Mouse (Mus musculus): ENCODE data around the gene Traf4. TPM values are rescaled to one million over a fixed set of nuclear protein-coding genes. Genes with fewer than 3 reads are reported as not detected.

Gene Traf4
- polyA plus RNA-seq, 1 experiment from 2014 or later: 45.4 TPM

DNA sequence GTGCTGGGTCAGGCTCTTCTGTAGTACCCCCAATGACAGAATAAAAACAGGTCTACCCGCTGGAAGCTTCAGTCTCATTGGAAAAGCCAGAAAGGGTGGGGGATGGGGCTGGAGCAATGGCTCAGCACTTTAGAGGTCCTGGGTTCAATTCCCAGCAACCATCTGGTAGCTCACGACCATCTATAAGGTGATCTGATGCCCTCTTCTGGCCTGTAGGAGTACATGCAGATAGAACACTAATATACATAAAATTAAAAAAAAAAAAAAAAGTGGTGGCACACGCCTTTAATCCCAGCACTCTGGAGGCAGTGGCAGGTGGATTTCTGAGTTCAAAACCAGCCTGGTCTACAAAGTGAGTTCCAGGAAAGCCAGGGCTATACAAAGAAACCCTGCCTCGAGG, 5.9 kb upstream of the Traf4 start:
- no peaks in the 10 kb centered on the region for H3K27me3 ChIP-seq (replicated peaks)
- WGBS (ENCODE audit: insufficient replicate concordance): 67% methylated on average over 4 of the region's 4 CpGs
- ATAC-seq: no peak
- H3K4me3 ChIP-seq: no peak overlapping the region
- H3K4me2 ChIP-seq: no peak overlapping the region
- no peak overlapping the region for H3K27ac ChIP-seq
- H3K36me3 ChIP-seq: peaks cover 34% of the 10 kb centered on the region
- H3K4me1 ChIP-seq: peaks cover 90% of the 10 kb centered on the region
- no peak overlapping the region for H3K9ac ChIP-seq
- no peaks in the 10 kb centered on the region for H3K9me3 ChIP-seq (replicated peaks)

DNA sequence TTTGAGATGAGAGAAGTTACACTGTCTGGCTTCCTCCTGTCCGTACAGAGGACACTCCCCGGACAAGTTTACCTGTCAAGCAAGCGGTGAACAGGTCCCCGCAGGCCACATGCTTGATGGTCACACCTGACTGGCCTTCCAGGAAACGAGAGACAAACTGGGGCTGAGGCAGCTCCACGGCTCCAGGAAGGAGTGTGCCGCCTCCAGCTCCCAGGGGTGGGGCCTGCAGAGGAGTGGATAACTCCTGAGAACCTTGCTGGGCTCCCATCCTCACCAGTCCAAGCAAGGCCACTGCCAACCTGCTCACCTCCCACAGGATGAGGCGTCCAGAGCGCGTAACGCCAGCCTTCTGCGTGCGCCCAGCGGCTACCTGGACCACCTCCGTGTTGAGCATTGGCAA, 4.9 kb upstream of the Traf4 start:
- H3K4me1 ChIP-seq: peaks cover 91% of the 10 kb centered on the region
- H3K9ac ChIP-seq: no peak overlapping the region
- peak overlapping the region; percentile 93 for H3K27ac ChIP-seq
- no peak overlapping the region for H3K4me3 ChIP-seq
- peak overlapping the region; percentile 79 for H3K4me2 ChIP-seq
- H3K9me3 ChIP-seq (replicated peaks): no peaks in the 10 kb centered on the region
- H3K36me3 ChIP-seq: peaks cover 34% of the 10 kb centered on the region
- ATAC-seq: no peak
- WGBS (ENCODE audit: insufficient replicate concordance): 88% methylated on average over 15 of the region's 15 CpGs
- no peaks in the 10 kb centered on the region for H3K27me3 ChIP-seq (replicated peaks)

DNA sequence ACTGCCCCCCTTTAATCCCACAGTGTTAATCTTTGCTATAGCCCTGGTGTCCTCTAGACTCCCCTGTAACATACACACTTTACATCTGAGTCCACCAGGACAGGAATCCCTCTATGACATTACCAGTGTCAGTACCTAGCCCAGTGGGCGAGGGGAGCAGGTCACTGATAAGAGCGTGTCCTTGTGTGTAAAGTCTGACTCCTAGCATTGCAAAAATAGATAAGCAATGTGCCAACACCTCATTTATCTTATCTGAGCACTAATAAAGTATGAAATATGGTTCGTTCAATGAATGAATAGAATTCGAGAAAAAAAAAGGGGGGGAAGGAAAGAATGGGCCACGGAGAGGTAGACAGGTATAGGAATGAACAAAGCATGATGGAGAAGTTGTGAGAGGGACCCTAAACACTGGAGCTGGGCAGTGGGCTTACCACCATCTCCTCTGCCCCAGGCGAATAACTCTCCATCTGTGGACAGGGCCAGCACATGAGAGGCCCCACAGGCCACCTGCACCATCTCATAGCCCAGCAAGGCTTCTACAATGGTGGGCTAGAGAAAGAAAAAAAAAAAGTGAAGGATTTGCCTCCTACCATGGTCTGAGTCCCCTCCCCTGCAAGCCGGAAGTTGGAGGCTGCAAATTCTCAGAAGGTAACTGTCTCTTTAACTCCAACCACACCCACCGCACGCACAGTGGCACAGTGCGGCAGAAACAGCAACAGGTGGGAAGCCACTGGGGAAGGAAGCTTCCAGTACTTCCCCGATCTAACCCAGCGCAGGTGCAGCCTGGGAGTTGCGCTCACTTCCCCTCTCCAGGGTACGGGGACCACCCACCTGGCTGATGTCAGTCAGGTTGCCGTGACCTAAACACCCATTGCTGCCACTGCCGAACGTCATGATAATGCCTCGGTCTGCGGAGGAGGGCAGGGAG, 3.4 kb upstream of the Traf4 start:
- H3K9me3 ChIP-seq (replicated peaks): no peaks in the 10 kb centered on the region
- WGBS (ENCODE audit: insufficient replicate concordance): 21% methylated on average over 19 of the region's 19 CpGs
- H3K4me1 ChIP-seq: peaks cover 84% of the 10 kb centered on the region
- H3K27me3 ChIP-seq (replicated peaks): no peaks in the 10 kb centered on the region
- H3K4me3 ChIP-seq: peak overlapping the region; percentile 49
- H3K27ac ChIP-seq: peak overlapping the region; percentile 93
- ATAC-seq: peak; percentile 64
- peak overlapping the region; percentile 79 for H3K4me2 ChIP-seq
- peak overlapping the region; percentile 68 for H3K9ac ChIP-seq
- H3K36me3 ChIP-seq: peaks cover 34% of the 10 kb centered on the region

GRCm38 (mm10) chr11:78167257-78167959, 2.0 kb upstream of the Traf4 start:
- WGBS (ENCODE audit: insufficient replicate concordance): 81% methylated on average over 14 of the region's 14 CpGs
- peaks cover 88% of the 10 kb centered on the region for H3K4me1 ChIP-seq
- H3K4me3 ChIP-seq: no peak overlapping the region
- H3K9ac ChIP-seq: peak overlapping the region; percentile 68
- H3K27ac ChIP-seq: peak overlapping the region; percentile 93
- no peaks in the 10 kb centered on the region for H3K9me3 ChIP-seq (replicated peaks)
- H3K36me3 ChIP-seq: peaks cover 38% of the 10 kb centered on the region
- no peaks in the 10 kb centered on the region for H3K27me3 ChIP-seq (replicated peaks)
- no peak for ATAC-seq
- peak overlapping the region; percentile 79 for H3K4me2 ChIP-seq

DNA sequence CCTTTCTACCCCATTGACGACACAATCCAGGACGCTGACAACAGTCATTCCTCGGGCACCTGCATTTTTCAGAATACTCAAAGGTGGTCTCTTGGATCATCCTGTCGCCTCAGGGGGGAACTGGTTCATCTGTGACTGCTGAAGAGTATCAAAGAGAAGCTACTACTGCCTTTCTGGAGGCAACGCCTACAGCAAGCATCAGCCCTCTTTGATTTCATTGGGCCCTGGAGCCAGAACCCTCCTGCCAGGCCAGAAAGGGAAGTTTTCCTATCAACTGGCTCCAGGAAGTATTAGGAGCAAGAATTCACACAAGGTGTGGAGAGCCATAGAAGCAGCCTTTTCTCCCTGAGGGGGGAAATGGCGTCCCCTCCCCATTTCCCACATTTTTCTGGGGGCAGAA, 1.3 kb upstream of the Traf4 start:
- no peaks in the 10 kb centered on the region for H3K27me3 ChIP-seq (replicated peaks)
- no peak for ATAC-seq
- H3K9me3 ChIP-seq (replicated peaks): no peaks in the 10 kb centered on the region
- H3K27ac ChIP-seq: peak overlapping the region; percentile 93
- H3K9ac ChIP-seq: peak overlapping the region; percentile 29
- peak overlapping the region; percentile 100; the same call in 1 of the 2 replicates for H3K4me2 ChIP-seq
- 61% methylated on average over 6 of the region's 6 CpGs for WGBS (ENCODE audit: insufficient replicate concordance)
- H3K4me3 ChIP-seq: no peak overlapping the region
- H3K36me3 ChIP-seq: peaks cover 38% of the 10 kb centered on the region
- peaks cover 88% of the 10 kb centered on the region for H3K4me1 ChIP-seq

GRCm38 (mm10) chr11:78166161-78166560, 772 bp upstream of the Traf4 start:
- H3K27ac ChIP-seq: peak overlapping the region; percentile 93
- H3K4me1 ChIP-seq: peaks cover 90% of the 10 kb centered on the region
- H3K4me2 ChIP-seq: peak overlapping the region; percentile 100
- H3K36me3 ChIP-seq: peaks cover 40% of the 10 kb centered on the region
- whole genome bisulfite sequencing (ENCODE audit: insufficient replicate concordance): 35% methylated on average over 4 of the region's 4 CpGs
- H3K9me3 ChIP-seq (replicated peaks): no peaks in the 10 kb centered on the region
- ATAC-seq: no peak
- H3K4me3 ChIP-seq: peak overlapping the region; percentile 97
- peak overlapping the region; percentile 99 for H3K9ac ChIP-seq
- no peaks in the 10 kb centered on the region for H3K27me3 ChIP-seq (replicated peaks)

- peak overlapping the region; percentile 97 for H3K4me3 ChIP-seq
- peak; percentile 19 for ATAC-seq
- peak overlapping the region; percentile 93 for H3K27ac ChIP-seq
- H3K36me3 ChIP-seq: peaks cover 40% of the 10 kb centered on the region
- peaks cover 90% of the 10 kb centered on the region for H3K4me1 ChIP-seq
- no peaks in the 10 kb centered on the region for H3K9me3 ChIP-seq (replicated peaks)
- no peaks in the 10 kb centered on the region for H3K27me3 ChIP-seq (replicated peaks)
- peak overlapping the region; percentile 99 for H3K9ac ChIP-seq
- WGBS (ENCODE audit: insufficient replicate concordance): 3% methylated on average over 16 of the region's 16 CpGs
- peak overlapping the region; percentile 100 for H3K4me2 ChIP-seq
These were observed 346 bp upstream of the Traf4 start for GRCm38 (mm10) chr11:78165761-78166109.

DNA sequence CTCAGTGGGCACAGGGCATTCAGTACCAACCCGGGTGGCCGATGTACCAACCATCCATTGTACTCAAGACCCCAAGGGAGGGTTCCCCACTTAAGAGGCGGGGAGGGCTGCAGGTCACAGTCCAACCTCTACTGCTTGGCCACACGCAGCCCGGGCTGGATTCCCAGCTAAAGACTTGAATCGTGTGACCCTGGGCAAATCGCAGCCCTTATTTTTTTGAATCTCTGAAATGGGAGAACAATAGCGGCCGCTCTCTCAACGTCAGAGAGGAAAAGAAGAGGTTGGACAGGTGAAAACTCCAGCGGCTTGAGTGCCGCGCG, 825 bp downstream of the Traf4 start:
- Histone ChIP-seq H3K9me3 (replicated peaks) (no peaks in the 10 kb centered on the region), H3K4me3 (peak overlapping the region; percentile 97), H3K36me3 (peaks cover 47% of the 10 kb centered on the region), H3K27ac (peak overlapping the region; percentile 93), H3K4me1 (peaks cover 90% of the 10 kb centered on the region), H3K4me2 (peak overlapping the region; percentile 100), H3K9ac (peak overlapping the region; percentile 99), H3K27me3 (replicated peaks) (no peaks in the 10 kb centered on the region)
- no peak for ATAC-seq
- WGBS (ENCODE audit: insufficient replicate concordance): under 1% methylated on average over 14 of the region's 14 CpGs

- Histone ChIP-seq H3K9me3 (replicated peaks) (no peaks in the 10 kb centered on the region), H3K4me3 (peak overlapping the region; percentile 97), H3K36me3 (peaks cover 52% of the 10 kb centered on the region), H3K9ac (peak overlapping the region; percentile 99), H3K27me3 (replicated peaks) (no peaks in the 10 kb centered on the region), H3K4me1 (peaks cover 89% of the 10 kb centered on the region), H3K27ac (peak overlapping the region; percentile 93), H3K4me2 (peak overlapping the region; percentile 100)
- WGBS (ENCODE audit: insufficient replicate concordance): 2% methylated on average over 22 of the region's 22 CpGs
- ATAC-seq: no peak
These were observed 1.4 kb downstream of the Traf4 start for GRCm38 (mm10) chr11:78163681-78164603.

- ATAC-seq: no peak
- Histone ChIP-seq H3K9me3 (replicated peaks) (no peaks in the 10 kb centered on the region), H3K4me3 (peak overlapping the region; percentile 97), H3K4me1 (peaks cover 80% of the 10 kb centered on the region), H3K9ac (peak overlapping the region; percentile 99), H3K27ac (peak overlapping the region; percentile 93), H3K27me3 (replicated peaks) (no peaks in the 10 kb centered on the region), H3K36me3 (peaks cover 61% of the 10 kb centered on the region), H3K4me2 (peak overlapping the region; percentile 100)
- 85% methylated on average over 2 of the region's 2 CpGs for WGBS (ENCODE audit: insufficient replicate concordance)
These were observed 2.3 kb downstream of the Traf4 start for GRCm38 (mm10) chr11:78163045-78163444.

DNA sequence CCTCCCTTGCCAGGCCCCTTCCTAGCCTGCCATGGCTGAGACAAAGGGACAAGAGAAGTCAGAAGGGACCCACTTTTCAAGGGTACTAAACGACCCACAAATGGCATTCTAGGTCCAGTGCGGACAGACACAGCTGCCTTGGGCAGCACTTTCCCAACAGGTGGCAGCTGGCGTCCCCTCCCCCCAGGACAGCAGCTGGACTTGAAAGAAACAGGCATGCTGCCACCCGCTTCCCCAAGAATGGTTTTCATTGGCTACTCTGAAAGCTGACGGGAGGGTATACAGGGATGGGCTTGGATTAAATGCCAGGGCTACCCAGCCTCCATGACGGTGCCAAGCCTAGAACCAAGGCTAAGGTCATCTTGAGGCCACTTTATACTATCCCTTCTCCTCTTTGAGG, 2.9 kb downstream of the Traf4 start:
- Histone ChIP-seq H3K4me3 (peak overlapping the region; percentile 97; the same call in 1 of the 2 replicates), H3K36me3 (peaks cover 64% of the 10 kb centered on the region), H3K27ac (peak overlapping the region; percentile 93), H3K9me3 (replicated peaks) (no peaks in the 10 kb centered on the region), H3K4me1 (peaks cover 79% of the 10 kb centered on the region), H3K9ac (peak overlapping the region; percentile 99), H3K4me2 (peak overlapping the region; percentile 100), H3K27me3 (replicated peaks) (no peaks in the 10 kb centered on the region)
- WGBS (ENCODE audit: insufficient replicate concordance): 76% methylated on average over 6 of the region's 6 CpGs
- no peak for ATAC-seq
